Mouse (Mus musculus) hindbrain, embryonic 14.5 days (tissue): ENCODE results near the gene Hlcs. TPM values are rescaled to one million over a fixed set of nuclear protein-coding genes. Genes with fewer than 3 reads are reported as not detected.
A peak's percentile ranks its signal among the peaks of the same experiment; 100 is the strongest.

ENCODE experiments used
- ATAC-seq: fragments of 200-750 bp; cut with Nextera tagmentation; 2 replicates; pipeline ENCODE4 v1.8.0; 2017; ENCODE audit warnings: moderate number of reproducible peaks, mild to moderate bottlenecking, moderate TSS enrichment, moderate library complexity; ENCODE audit not compliant: low FRiP score
- DNase-seq: peaks from one replicate; pipeline ENCODE4 v3.0.0-alpha.2; 2015; ENCODE audit warnings: low spot score
- H3K27ac ChIP-seq: fragments of 300-500 bp; sonication (generic); 2 replicates; pipeline ENCODE4 v1.5.1; 2014; ENCODE audit warnings: mild to moderate bottlenecking, moderate library complexity
- H3K27me3 ChIP-seq: fragments of 300-500 bp; sonication (generic); 2 replicates; pipeline ENCODE4 v1.6.1; 2014; ENCODE audit warnings: mild to moderate bottlenecking, low read length, mixed read lengths; ENCODE audit not compliant: control insufficient read depth, insufficient read depth
- H3K36me3 ChIP-seq: fragments of 300-500 bp; sonication (generic); replicated peaks from 2 replicates; pipeline ENCODE4 v1.6.1; 2014; ENCODE audit not compliant: control insufficient read depth, insufficient read depth
- H3K4me1 ChIP-seq: fragments of 300-500 bp; sonication (generic); replicated peaks from 2 replicates; pipeline ENCODE4 v1.6.1; 2014; ENCODE audit warnings: antibody characterized with exemption, low read length, mixed read lengths; ENCODE audit not compliant: control insufficient read depth, insufficient read depth
- H3K4me2 ChIP-seq: fragments of 300-500 bp; sonication (generic); replicated peaks from 2 replicates; pipeline ENCODE4 v1.6.1; 2014; ENCODE audit warnings: mild to moderate bottlenecking, moderate library complexity
- H3K4me3 ChIP-seq: fragments of 300-500 bp; sonication (generic); replicated peaks from 2 replicates; pipeline ENCODE4 v1.5.1; 2014; ENCODE audit warnings: mild to moderate bottlenecking, low read length
- H3K9ac ChIP-seq: fragments of 300-500 bp; sonication (generic); 2 replicates; pipeline ENCODE4 v1.6.1; 2014
- H3K9me3 ChIP-seq: fragments of 300-500 bp; sonication (generic); 2 replicates; pipeline ENCODE4 v1.6.1; 2016; ENCODE audit warnings: low read length; ENCODE audit not compliant: control insufficient read depth
- WGBS: fragments of 180-500 bp; shearing (Covaris S2); extraction: QIAGEN DNeasy Blood & Tissue Kit; methylation state at CpG from one replicate; pipeline ENCODE4 v1.1.7; 2014; 5-methylcytosine and 5-hydroxymethylcytosine counted together
- polyA plus RNA-seq: library from polyadenylated mRNA; unstranded; fragments of >200 nt; fragmentation: Nextera tagmentation; extraction: Ambion mirVana; gene quantifications from 2 replicates; pipeline ENCODE4 v1.2.1, GENCODE M21; 2014

Hlcs gene
- polyA plus RNA-seq, 1 experiment from 2014 or later: 7.7 TPM

DNA sequence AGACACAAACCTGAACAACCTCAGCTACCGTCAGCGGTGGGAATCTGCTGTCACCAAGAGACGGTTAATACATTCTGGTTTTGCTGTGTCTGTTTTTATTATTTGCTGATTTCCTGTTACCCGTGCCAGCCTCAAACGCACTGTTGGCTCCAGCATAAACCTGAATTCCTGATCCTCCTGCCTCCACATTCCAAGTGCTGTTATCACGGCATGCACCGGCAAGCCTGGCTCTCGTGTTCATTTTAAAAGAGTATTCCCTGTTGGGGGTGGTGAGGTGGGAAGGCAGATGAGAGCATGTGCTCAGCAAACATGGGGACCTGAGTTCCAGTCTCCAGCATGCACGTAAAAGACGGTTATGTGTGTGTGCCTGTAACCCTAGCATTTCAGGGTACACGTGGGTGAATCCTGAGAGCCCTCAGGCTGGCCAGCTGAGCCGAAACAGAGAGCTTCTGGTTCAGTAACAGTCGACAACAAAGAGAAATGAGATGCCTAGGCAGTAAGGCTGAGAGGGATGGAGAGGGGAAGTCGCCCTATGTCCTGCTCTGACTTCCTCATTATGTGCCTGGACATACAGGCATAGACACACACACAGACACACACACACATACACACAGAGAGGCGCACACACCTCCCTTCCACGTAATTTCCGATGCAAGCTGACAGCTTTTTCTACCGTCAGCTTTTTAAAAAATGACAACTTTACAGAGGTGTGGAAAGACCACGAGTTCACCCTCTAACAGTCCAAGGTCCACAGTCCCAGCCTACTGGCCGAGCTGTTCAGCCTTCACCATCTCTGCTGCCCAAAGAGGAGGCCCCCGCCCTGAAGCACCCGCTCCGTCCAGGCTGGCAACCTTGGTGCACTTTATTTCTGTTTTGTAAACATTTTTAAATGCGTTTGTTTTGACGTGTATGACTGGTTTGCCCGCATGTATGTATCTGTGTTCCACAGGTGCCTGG, 107.6 kb downstream of the Hlcs start:
- no peak overlapping the region for H3K4me2 ChIP-seq
- DNase-seq: no peak
- H3K27me3 ChIP-seq: no peaks in the 10 kb centered on the region
- no peaks in the 10 kb centered on the region for H3K9me3 ChIP-seq
- WGBS: 84% methylated on average over 26 of the region's 26 CpGs
- H3K36me3 ChIP-seq: no peaks in the 10 kb centered on the region
- no peaks in the 10 kb centered on the region for H3K4me1 ChIP-seq
- no peak for ATAC-seq
- no peak overlapping the region for H3K4me3 ChIP-seq
- no peak overlapping the region for H3K9ac ChIP-seq
- no peak overlapping the region for H3K27ac ChIP-seq

- H3K9me3 ChIP-seq: no peaks in the 10 kb centered on the region
- WGBS: 52% methylated on average over 5 of the region's 5 CpGs
- H3K4me2 ChIP-seq: no peak overlapping the region
- no peak overlapping the region for H3K4me3 ChIP-seq
- H3K4me1 ChIP-seq: no peaks in the 10 kb centered on the region
- H3K9ac ChIP-seq: no peak overlapping the region
- ATAC-seq (no peak), DNase-seq (no peak)
- no peaks in the 10 kb centered on the region for H3K36me3 ChIP-seq
- H3K27ac ChIP-seq: no peak overlapping the region
- no peaks in the 10 kb centered on the region for H3K27me3 ChIP-seq
Observed at GRCm38 (mm10) chr16:94201387-94201786, 112.0 kb downstream of the Hlcs start.

- 74% methylated on average over 5 of the region's 5 CpGs for WGBS
- Histone ChIP-seq H3K27ac (no peak overlapping the region), H3K9me3 (no peaks in the 10 kb centered on the region), H3K36me3 (no peaks in the 10 kb centered on the region), H3K4me2 (no peak overlapping the region), H3K27me3 (0 out of 2 replicates have a peak, but pooled peaks cover 3% of the 10 kb centered on the region), H3K4me1 (no peaks in the 10 kb centered on the region), H3K4me3 (no peak overlapping the region), H3K9ac (no peak overlapping the region)
- ATAC-seq (no peak), DNase-seq (no peak)
Observed at GRCm38 (mm10) chr16:94195913-94196312, 117.5 kb downstream of the Hlcs start.

DNA sequence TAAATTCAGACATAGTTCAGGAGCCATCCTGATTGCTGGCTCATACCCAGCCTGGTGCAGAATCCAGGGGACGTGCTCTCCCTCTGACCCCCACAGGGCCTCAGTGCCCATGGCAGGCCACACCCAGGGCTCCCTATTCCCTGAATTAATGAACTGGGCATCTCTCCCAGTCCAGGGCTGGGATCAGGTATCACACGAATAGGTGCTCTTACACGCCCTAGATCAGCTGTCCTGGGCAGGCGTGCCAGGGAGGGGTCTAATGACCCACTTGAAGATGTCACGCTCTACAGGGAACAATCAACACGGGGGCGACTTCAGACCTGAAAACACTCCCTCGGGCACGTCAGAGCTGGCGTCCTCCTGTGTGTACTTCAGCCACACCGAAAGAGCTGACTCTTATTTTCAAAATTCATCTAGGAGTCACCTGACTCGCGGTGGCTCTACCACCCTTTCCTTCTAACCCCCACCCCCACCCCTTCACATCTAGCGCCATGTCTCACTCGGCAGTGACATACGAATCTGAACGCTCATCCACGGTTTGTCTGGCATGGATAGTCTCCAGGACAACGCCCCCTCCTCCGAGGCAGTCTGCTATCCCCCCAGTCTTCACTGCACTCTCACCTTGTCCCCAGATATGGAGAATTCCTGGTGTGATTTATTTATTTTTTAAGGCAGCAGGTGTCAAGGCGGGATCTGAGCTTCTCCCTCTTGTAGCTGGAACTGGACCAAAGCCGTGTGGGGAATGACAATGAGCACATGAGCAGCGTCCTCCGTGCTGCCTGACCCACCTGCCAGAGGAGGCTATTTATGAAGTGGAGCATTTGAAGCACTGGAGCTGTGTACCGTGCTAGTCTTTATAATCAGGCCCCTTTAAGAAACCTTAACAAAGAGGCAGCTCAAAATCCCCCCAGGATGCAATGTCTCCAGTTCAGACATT, 121.7 kb downstream of the Hlcs start:
- ATAC-seq (no peak), DNase-seq (no peak)
- Histone ChIP-seq H3K36me3 (no peaks in the 10 kb centered on the region), H3K27ac (no peak overlapping the region), H3K4me2 (no peak overlapping the region), H3K27me3 (0 out of 2 replicates have a peak, but pooled peaks cover 3% of the 10 kb centered on the region), H3K9me3 (no peaks in the 10 kb centered on the region), H3K4me1 (no peaks in the 10 kb centered on the region), H3K9ac (no peak overlapping the region), H3K4me3 (no peak overlapping the region)
- 78% methylated on average over 25 of the region's 25 CpGs for WGBS

DNA sequence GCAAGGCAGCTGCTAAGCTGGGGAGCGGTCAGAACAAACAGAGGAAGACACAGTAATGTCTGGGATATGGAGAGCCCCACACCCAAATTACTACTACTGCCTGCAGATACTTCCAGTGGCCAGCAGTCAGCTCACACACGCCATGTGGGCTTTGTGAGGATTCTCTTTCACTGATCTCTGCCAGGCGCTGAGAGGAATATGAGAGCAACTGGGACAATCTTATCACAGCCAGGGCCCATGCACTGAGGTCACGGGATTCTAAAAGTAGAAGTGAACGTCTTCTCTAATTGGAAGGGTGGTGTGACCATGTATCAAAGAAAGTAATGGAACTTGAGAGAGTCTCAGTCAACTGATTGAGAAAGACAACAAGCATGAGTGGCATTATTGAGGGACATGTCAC, 123.1 kb downstream of the Hlcs start:
- Histone ChIP-seq H3K4me1 (no peaks in the 10 kb centered on the region), H3K36me3 (no peaks in the 10 kb centered on the region), H3K27ac (no peak overlapping the region), H3K27me3 (0 out of 2 replicates have a peak, but pooled peaks cover 10% of the 10 kb centered on the region), H3K9me3 (no peaks in the 10 kb centered on the region), H3K4me3 (no peak overlapping the region), H3K9ac (no peak overlapping the region), H3K4me2 (no peak overlapping the region)
- no peak for ATAC-seq
- DNase-seq: no peak
- 93% methylated on average over 5 of the region's 5 CpGs for WGBS

DNA sequence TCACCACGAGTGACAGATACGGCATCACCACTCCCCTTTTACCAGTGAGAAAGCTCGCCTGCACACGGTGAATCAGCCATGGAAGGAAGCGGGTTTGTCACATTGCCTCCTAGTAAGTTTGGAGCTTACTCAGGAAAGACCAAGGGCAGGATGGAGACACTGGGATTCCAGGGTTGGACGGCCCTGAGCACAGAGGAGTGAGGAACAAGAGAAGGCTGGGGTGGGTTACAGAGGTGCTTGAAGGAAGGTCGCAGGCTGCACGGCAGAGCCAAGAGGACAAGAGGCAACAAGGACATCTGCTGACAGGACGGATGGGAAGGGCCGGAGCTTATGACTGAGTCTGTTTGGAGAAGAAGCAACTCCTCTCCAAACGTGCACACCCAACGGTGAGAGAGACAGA, 126.8 kb downstream of the Hlcs start:
- WGBS: 87% methylated on average over 12 of the region's 12 CpGs
- Histone ChIP-seq H3K4me1 (no peaks in the 10 kb centered on the region), H3K9me3 (no peaks in the 10 kb centered on the region), H3K27ac (no peak overlapping the region), H3K9ac (no peak overlapping the region), H3K4me2 (no peak overlapping the region), H3K4me3 (no peak overlapping the region), H3K27me3 (peaks cover 17% of the 10 kb centered on the region; the same call in 1 of the 2 replicates), H3K36me3 (no peaks in the 10 kb centered on the region)
- DNase-seq: no peak
- ATAC-seq: no peak

- no peaks in the 10 kb centered on the region for H3K36me3 ChIP-seq
- DNase-seq: no peak
- H3K4me3 ChIP-seq: no peak overlapping the region
Observed at GRCm38 (mm10) chr16:94185430-94185829, 127.9 kb downstream of the Hlcs start.

DNA sequence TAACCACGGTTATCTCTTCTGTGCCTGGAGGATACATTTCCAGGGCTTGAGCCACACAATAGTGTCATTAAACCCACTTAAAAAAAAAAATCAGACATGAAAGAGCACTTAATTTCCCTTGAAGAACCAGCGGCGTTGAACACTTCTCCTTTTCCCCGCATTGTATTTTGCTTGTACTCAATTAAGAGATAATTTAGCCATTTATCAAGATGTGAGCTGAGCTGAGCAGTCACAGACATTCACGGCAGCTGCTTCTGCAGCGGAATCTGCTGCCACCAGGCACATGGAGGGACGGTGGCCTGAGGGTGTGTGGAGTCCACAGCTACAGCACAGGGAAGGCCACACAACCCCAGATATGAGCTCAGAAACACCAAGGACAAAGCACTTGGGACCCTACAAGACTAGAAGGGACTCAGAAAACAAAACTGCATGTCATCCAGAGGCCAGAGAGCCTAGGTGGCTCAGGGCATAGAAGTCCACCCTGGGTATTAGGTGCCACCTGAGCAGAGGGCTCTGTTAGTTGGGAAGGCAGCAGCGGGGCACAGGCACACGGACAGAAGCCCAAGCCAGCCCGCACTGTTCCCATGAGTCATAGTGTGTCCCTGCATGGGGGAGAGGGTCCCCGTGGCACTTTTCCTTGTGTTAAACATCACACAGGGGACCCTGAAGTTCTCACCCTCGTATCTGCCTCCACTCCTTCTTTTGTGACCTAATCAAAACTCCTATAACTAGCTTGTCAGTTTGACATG, 133.1 kb downstream of the Hlcs start:
- WGBS: 32% methylated on average over 12 of the region's 12 CpGs
- ATAC-seq: no peak
- H3K4me1 ChIP-seq: peaks cover 20% of the 10 kb centered on the region
- peak overlapping the region; percentile 34 for H3K4me2 ChIP-seq
- peak; percentile 52 for DNase-seq
- no peak overlapping the region for H3K9ac ChIP-seq
- H3K27me3 ChIP-seq: peaks cover 35% of the 10 kb centered on the region
- peak overlapping the region; percentile 8; the same call in 1 of the 2 replicates for H3K27ac ChIP-seq
- H3K9me3 ChIP-seq: no peaks in the 10 kb centered on the region
- no peak overlapping the region for H3K4me3 ChIP-seq
- no peaks in the 10 kb centered on the region for H3K36me3 ChIP-seq

More at GRCm38 (mm10) chr16:94185430-94185829, 127.9 kb downstream of the Hlcs start:
- H3K9ac ChIP-seq: no peak overlapping the region
- H3K27ac ChIP-seq: no peak overlapping the region
- H3K9me3 ChIP-seq: no peaks in the 10 kb centered on the region
- no peak overlapping the region for H3K4me2 ChIP-seq
- ATAC-seq: no peak
- H3K4me1 ChIP-seq: peaks cover 4% of the 10 kb centered on the region
- H3K27me3 ChIP-seq: peaks cover 28% of the 10 kb centered on the region
- WGBS: 80% methylated on average over 16 of the region's 16 CpGs
